ENCODE assay signal across 8 mouse cellular contexts in genomic region chr8:65037117-65037533, GRCm38 (mm10). TPM values are rescaled to one million over a fixed set of nuclear protein-coding genes. Genes with fewer than 3 reads are reported as not detected.
DNase-seq lines count a peak whose midpoint lies in the region; ATAC-seq lines count a peak whose summit lies in the region.

Gene Apela (minus strand): TSS chr8:65037336.

- H3K27ac ChIP-seq in hindbrain, embryonic 13.5 days, result no peak within 1 kb of the TSS
- H3K27ac ChIP-seq in limb, embryonic 10.5 days, result peak within 1 kb of the TSS; percentile 78
- no peak within 1 kb of the TSS for H3K27ac ChIP-seq in midbrain, embryonic 11.5 days (ENCODE audit: low read depth, low read length)

- peak within 1 kb of the TSS; percentile 36 for H3K4me3 ChIP-seq in hindbrain, embryonic 13.5 days
- peak within 1 kb of the TSS; percentile 51 for H3K4me3 ChIP-seq in limb, embryonic 10.5 days
- H3K4me3 ChIP-seq in midbrain, embryonic 11.5 days (ENCODE audit: low read depth, low read length), result peak within 1 kb of the TSS; percentile 19; the same call in 1 of the 2 replicates

- peak within 1 kb of the TSS; percentile 61 for H3K4me2 ChIP-seq in hindbrain, embryonic 13.5 days
- peak within 1 kb of the TSS; percentile 35 for H3K4me2 ChIP-seq in midbrain, embryonic 11.5 days

- no peaks in the 10 kb centered on the region for H3K36me3 ChIP-seq in hindbrain, embryonic 13.5 days
- no peaks in the 10 kb centered on the region for H3K36me3 ChIP-seq in limb, embryonic 10.5 days
- no peaks in the 10 kb centered on the region for H3K36me3 ChIP-seq in midbrain, embryonic 11.5 days (ENCODE audit: control insufficient read depth, insufficient read depth, low read length)

- peak; percentile 6 to 44 for DNase-seq in adrenal gland, adult (ENCODE audit: inconsistent age in 2 of 2, low spot score in 1 of 2)
- DNase-seq in adrenal gland, postnatal 4 days (ENCODE audit: low spot score in 2 of 2), result no peak
- DNase-seq in embryo, embryonic 11.5 days (ENCODE audit: low read depth, low spot score), result peak; percentile 44
- DNase-seq in limb, embryonic 10.5 days (ENCODE audit: low spot score), result peak; percentile 65
- peak; percentile 92 for DNase-seq in midbrain, embryonic 11.5 days (ENCODE audit: low spot score, missing footprints)
- no peak for DNase-seq in cerebellum, postnatal 36 days
- no peak for DNase-seq in cerebellum, postnatal 4 days (ENCODE audit: low spot score in 2 of 2)

- H3K9me3 ChIP-seq in hindbrain, embryonic 13.5 days, result no peaks in the 10 kb centered on the region
- no peaks in the 10 kb centered on the region for H3K9me3 ChIP-seq in limb, embryonic 10.5 days (replicated peaks)
- H3K9me3 ChIP-seq in midbrain, embryonic 11.5 days (ENCODE audit: control insufficient read depth, low read length), result no peaks in the 10 kb centered on the region

- peak within 1 kb of the TSS; percentile 53; the same call in 1 of the 2 replicates for H3K9ac ChIP-seq in hindbrain, embryonic 13.5 days
- H3K9ac ChIP-seq in midbrain, embryonic 11.5 days (ENCODE audit: low read length), result no peak within 1 kb of the TSS

- ATAC-seq in hindbrain, embryonic 13.5 days (ENCODE audit: low FRiP score), result peak; percentile 78
- ATAC-seq in midbrain, embryonic 11.5 days (ENCODE audit: low FRiP score), result peak; percentile 90

- H3K27me3 ChIP-seq in hindbrain, embryonic 13.5 days, result no peaks in the 10 kb centered on the region
- H3K27me3 ChIP-seq in limb, embryonic 10.5 days (ENCODE audit: low read depth, poor library complexity, severe bottlenecking), result no peaks in the 10 kb centered on the region
- H3K27me3 ChIP-seq in midbrain, embryonic 11.5 days (ENCODE audit: control insufficient read depth, insufficient read depth, low read length), result no peaks in the 10 kb centered on the region

- peaks cover 16% of the 10 kb centered on the region for H3K4me1 ChIP-seq in hindbrain, embryonic 13.5 days (replicated peaks)
- peaks cover 43% of the 10 kb centered on the region for H3K4me1 ChIP-seq in limb, embryonic 10.5 days
- H3K4me1 ChIP-seq in midbrain, embryonic 11.5 days (ENCODE audit: control insufficient read depth, insufficient read depth, low read length), result peaks cover 4% of the 10 kb centered on the region; the same call in 1 of the 2 replicates

- whole genome bisulfite sequencing in hindbrain, embryonic 13.5 days, result under 1% methylated on average over 8 of the region's 8 CpGs
- under 1% methylated on average over 8 of the region's 8 CpGs for WGBS in limb, embryonic 10.5 days
- 0% methylated on average over 8 of the region's 8 CpGs for WGBS in midbrain, embryonic 11.5 days

RNA-seq across cellular contexts. Expression of gene Apela, which starts in this region (rescaled TPM):
- 1 to 10 TPM in 1 of 2 experiments, not detected in 1; 1.4 TPM for total RNA-seq in adrenal gland, postnatal 4 days (2021)
- 1.2 and 2.4 TPM in 2 replicates for polyA plus RNA-seq in hindbrain, embryonic 13.5 days (2015; fragmentation: Nextera tagmentation; extraction: Ambion mirVana)
- polyA plus RNA-seq in limb, embryonic 10.5 days (2016; fragmentation: Nextera tagmentation; extraction: Ambion mirVana), result 1.8 and 2.4 TPM in 2 replicates
- polyA plus RNA-seq in midbrain, embryonic 11.5 days (2014; fragmentation: Nextera tagmentation; extraction: Ambion mirVana), result 1.3 and 2.3 TPM in 2 replicates

Comparison
In these comparisons a context has a peak if more than half of its experiments do, and no peak if none do; other contexts are left out.
1. DNase-seq: peak in adrenal gland, adult (2 of 2), embryo, embryonic 11.5 days (single experiment), limb, embryonic 10.5 days (single experiment) and midbrain, embryonic 11.5 days (single experiment); none in adrenal gland, postnatal 4 days (0 of 2), cerebellum, postnatal 36 days (0 of 2) and cerebellum, postnatal 4 days (0 of 2).
2. Peak in every context shown above with its lines, with median percentiles within 50 percentile points of each other: H3K4me3 ChIP-seq.